Mouse (Mus musculus) lung, postnatal 14 days (tissue): ENCODE results near the gene Myo16.

Source experiments
- DNase-seq: peaks from one replicate; pipeline ENCODE4 v3.0.0; 2021

Myo16 gene

GRCm38 (mm10) chr8:10415885-10416284 is 262.2 kb downstream of the Myo16 start:
- DNase-seq: no peak

DNA sequence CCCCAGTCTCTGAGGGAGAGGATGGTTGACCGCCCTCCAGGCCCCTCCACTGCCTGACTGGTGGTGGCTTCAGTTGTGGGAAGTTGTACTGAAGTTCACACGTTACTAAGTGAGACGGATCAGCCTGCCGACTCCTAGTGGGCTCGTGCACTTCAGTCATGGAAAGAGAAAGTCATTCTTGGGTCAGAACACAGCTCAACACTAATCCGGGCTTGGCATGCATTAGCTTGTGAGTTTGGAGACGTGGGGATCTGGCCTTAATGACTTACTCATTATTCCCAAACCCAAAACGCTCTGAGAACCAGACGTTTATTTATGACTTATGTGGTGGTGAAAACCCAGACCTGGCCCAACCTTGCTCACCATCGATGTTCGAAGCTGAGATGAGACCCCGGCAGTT is 263.1 kb downstream of the Myo16 start:
- DNase-seq: no peak

DNA sequence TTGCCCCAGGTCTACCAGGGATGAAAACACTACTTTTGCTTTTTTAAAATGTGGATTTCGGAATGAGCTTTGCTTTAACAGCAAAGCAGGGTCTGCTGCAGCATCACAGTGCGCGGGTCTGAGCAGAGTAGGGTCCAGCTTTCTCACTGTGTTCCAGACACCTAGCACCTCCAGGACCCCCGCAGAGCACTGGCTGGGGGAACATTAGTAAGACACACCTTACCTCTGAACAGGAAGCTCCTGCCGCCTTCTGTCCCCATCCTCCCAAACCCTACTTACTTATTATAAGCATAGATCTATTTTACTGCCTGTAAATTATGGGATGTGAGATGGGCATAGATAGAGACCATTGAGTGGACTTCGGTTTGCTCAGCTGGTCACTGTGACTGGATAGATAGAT is 263.6 kb downstream of the Myo16 start:
- no peak for DNase-seq

- DNase-seq: no peak
Measured at GRCm38 (mm10) chr8:10418013-10418412, 264.3 kb downstream of the Myo16 start.

GRCm38 (mm10) chr8:10418971-10419370 is 265.3 kb downstream of the Myo16 start:
- DNase-seq: no peak

GRCm38 (mm10) chr8:10419726-10420125 is 266.0 kb downstream of the Myo16 start:
- no peak for DNase-seq

DNA sequence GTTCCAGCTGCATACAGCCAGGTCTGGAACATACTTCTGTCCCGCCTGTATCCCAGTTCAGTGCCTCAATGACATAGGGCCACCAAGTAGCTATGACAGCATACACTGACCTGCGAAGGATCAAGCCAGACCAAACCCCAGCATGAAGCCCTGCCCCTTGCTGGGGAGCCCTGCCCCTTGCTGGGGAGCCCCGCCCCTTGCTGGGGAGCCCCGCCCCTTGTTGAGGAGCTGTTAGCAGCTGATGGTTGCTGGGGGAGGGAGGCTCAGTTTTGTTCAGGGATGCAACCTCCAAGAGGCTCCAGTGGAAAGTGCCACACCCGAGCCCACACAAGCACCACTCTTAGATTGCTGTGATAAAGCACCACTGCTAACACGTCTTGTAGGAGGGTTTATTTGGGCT is 266.8 kb downstream of the Myo16 start:
- DNase-seq: no peak

DNA sequence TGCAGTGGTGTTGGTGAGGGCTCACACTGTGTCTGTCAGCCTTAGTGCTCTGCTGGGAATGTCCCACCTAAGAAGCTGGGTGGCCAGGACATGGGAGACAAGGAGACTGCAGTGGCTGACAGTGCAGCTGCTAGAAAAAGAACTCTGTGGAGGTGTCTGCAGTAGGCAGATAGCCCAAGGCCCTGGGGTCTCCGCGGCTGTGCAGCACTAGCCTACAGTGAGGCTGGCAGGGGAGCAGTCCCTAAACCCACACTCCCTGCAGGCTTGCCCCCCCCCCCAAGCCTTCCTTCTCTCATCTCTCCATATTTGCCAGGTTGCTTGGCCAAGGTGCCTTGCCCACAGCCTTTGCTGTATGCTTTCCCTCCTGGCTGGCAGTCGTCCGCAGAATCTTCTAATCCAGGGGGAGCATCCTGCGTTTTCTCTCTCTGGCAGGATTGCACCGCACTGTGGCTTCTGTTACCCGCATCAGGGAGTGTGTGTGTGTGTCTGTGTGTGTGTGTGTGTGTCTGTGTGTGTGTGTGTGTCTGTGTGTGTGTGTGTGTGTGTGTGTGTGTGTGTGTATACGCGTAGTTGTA is 267.9 kb downstream of the Myo16 start:
- DNase-seq: no peak

DNA sequence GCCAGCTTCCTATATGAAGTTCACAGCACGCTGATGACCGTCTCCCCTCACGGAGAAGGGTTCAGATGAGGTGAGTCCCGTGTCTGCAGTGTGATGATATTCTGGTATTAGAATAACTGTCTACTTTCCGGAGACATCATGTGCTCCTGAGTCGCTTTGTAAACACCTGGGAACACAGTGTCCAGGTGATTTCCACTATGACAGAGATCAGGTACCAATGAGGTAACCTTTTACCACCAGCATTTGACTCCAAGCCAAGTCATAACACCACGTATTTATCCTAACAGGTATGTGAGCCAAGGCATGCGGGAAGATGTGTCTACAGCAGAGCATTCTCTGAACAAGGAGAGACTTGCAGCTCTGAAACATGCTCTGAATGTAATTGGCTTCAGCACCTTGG is 281.8 kb downstream of the Myo16 start:
- DNase-seq: no peak

DNA sequence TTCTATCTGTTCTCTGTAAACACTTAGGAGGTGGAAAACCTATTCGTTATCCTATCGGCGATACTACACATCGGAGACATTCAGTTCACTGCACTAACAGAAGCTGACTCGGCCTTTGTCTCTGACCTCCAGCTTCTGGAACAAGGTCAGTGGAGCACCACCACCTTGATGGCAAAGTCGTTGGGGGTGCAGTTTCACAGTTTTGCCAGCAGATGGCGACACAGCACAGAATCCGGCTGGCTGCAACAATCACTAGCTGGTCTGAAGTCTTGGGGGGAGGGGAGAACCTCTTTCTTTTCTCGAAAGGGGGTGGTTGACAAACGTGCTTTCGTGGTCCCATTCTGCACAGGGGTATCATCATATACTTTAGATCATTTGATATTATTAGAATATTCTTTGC is 285.1 kb downstream of the Myo16 start:
- DNase-seq: peak; percentile 67

- DNase-seq: peak; percentile 7
Measured at GRCm38 (mm10) chr8:10439595-10440453, 286.1 kb downstream of the Myo16 start.

GRCm38 (mm10) chr8:10442562-10442961 is 288.9 kb downstream of the Myo16 start:
- DNase-seq: no peak

DNA sequence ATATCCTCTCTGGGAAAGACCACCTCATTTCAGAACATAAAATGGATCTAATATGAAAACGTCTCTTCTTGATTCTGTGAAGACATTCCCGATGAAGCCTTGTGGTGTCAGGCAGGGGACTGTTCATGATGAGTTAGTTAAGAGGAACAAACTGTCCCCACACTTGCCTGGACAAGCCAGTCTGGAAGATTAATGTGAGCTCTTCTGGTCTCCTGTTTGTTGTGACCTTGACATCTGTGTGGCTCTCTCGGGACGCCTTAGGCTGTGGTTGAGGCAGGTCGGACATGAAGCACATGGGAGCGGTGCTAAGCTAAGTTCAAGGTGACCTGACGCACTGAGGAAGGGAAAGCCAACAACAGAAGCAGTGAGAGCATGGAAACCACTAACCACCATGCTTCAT is 291.3 kb downstream of the Myo16 start:
- no peak for DNase-seq

DNA sequence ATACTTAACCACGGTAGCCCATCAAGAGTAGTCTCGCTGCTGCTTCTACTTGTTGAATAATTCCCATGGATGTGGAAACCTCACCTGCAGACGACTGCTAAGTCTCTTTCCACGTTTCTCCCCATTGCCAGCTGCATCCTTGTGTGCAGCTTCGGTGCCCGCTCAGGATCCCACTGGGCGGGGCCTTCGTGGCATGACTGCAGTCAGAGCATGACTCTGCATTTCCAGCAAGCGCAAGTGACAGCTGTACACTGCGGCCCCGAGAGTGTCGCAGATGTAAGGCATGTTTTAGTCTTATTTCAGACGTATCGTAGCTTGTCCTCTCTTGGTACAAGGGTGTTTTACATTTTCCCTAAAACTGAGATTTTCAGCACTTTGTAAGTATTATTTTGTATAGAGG is 294.8 kb downstream of the Myo16 start:
- DNase-seq: no peak

DNA sequence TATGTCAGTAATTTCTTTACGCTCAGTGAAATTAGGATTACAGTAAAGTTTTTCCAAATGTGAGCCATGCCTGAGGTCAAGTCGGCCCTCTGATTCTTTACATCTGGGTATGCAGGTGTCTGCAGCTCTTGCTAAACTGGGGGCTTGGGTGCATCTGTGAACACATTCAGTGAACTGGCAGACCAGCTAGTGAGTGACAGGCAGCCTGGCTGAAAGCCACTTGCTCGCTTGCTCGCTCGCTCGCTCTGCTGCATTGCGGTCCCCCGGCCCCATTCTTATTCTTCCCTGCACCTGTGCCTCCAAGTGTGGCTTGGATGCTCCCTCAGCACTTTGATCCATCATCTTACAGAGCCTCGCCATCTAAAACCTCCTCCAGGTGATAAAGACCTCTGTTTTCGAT is 299.3 kb downstream of the Myo16 start:
- DNase-seq: no peak

DNA sequence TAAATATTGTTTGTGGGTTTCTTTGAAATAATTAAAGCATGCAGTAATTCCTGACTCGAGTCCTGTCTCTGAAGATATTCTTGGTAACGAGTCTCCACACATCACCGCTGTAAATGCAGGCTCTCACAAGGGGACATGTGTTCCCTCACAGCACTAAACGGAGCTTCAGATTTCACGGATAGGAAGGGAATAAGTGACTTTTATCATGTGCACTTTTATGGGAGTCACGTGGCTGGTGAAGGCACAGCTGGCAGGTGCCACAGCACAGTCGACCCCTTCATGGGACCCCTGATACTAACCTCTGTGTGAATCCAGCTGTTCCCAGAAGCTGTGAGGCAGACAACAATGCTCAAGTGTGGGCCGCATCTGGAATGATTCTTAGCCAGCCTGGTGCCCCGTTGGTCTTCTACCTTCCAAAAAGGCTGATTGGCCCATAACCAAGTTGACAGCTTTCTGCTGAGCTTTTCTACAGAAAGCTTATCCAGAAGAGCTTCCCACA is 304.5 kb downstream of the Myo16 start:
- no peak for DNase-seq

GRCm38 (mm10) chr8:10462271-10462670 is 308.6 kb downstream of the Myo16 start:
- no peak for DNase-seq

GRCm38 (mm10) chr8:10468490-10468889 is 314.8 kb downstream of the Myo16 start:
- DNase-seq: peak; percentile 28

- DNase-seq: no peak
Measured at GRCm38 (mm10) chr8:10469658-10470057, 315.9 kb downstream of the Myo16 start.

DNA sequence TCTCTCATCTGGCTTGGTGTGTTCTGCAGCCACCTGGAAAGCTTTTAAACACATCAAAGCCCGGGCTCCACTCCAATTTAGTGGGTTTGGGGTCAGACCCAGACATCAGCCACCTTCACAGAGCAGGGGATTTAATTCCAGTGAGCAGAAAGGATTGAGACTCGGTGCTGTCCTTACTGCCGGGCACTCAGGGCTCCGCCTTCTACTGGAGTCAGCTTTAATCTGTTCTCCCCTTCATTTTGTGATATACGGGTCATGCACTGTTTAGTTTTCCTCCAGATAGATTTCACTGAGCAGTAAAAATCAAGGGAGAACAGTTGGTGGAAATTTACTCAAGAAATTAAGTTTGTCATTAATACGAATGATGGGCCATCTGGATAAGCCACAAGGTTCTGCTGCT is 316.6 kb downstream of the Myo16 start:
- DNase-seq: no peak

- no peak for DNase-seq
Measured at GRCm38 (mm10) chr8:10472371-10472770, 318.7 kb downstream of the Myo16 start.

- DNase-seq: no peak
Measured at GRCm38 (mm10) chr8:10474446-10474845, 320.7 kb downstream of the Myo16 start.

GRCm38 (mm10) chr8:10479059-10479458 is 325.3 kb downstream of the Myo16 start:
- no peak for DNase-seq

DNA sequence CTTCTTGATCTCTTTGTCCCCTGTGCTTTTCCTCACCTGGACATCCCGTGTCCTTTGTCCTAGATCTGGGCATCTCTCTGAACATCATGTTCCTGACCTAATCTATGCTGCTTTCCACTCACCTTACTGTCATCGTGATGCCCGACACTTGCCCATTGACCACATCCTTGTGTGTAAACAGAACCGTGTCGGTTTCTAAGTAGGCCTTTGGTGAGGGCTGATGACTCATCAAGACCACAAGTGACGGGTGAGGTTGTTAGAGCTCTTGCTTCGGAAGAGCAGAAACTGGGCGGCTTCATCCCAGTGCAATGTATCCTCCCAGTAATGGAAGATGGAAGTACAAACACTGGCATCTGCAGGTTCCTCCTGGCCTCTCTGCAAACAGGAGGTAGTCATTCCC is 327.1 kb downstream of the Myo16 start:
- no peak for DNase-seq

DNA sequence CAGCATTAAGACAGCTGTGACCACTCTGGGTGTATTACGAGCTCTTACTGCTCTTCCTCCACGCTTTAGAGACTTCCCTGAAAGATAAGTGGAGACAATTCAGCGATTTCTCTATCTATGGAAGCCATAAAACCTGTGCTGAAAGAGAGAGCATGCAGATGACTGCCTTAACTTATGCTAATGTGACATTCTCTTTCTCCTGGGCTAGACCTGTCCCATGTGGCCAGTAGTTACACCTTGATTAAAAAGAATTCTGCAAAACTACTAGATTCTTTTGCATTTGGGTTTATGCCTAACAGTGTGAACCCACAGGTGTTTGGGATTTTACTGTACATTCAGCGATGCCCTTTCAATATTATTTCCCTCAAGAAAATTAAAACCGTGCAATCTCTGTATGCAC is 328.4 kb downstream of the Myo16 start:
- no peak for DNase-seq
